Mouse (Mus musculus): ENCODE data around the gene Scrg1. TPM values are rescaled to one million over a fixed set of nuclear protein-coding genes. Genes with fewer than 3 reads are reported as not detected.

The Scrg1 gene
- polyA plus RNA-seq, 1 experiment, result not detected

DNA sequence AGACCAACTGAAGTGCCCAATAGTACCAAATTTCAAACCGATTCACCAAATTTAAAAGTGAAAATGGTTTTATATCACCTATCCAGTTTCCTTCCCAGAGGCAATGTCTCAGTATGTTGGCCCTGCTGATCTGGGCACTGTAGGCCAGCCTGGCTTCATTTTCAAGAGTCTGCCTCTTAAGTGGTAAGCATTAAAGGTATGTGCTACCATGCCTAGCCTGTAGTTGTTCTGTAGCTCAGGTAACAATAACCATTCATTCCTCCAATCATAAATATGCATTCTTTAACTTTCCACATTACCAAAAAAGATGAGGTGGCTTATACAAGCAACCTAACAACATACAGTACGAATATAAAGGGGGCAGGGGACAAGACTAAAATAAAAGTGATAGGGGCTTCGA, 62.0 kb downstream of the Scrg1 start:
- peaks cover 13% of the 10 kb centered on the region for H3K4me1 ChIP-seq
- H3K4me3 ChIP-seq (replicated peaks), result no peak overlapping the region
- peaks cover 81% of the 10 kb centered on the region for H3K36me3 ChIP-seq (replicated peaks; ENCODE audit: low read length)
- H3K9me3 ChIP-seq, result no peaks in the 10 kb centered on the region
- TF ChIP-seq FLI1 (IDR thresholded peaks at IDR 0.05; ENCODE audit: low read length) (no peak), GATA1 (IDR thresholded peaks at IDR 0.05; ENCODE audit: borderline replicate concordance, low read length) (no peak)
- H3K27me3 ChIP-seq (replicated peaks), result no peaks in the 10 kb centered on the region

DNA sequence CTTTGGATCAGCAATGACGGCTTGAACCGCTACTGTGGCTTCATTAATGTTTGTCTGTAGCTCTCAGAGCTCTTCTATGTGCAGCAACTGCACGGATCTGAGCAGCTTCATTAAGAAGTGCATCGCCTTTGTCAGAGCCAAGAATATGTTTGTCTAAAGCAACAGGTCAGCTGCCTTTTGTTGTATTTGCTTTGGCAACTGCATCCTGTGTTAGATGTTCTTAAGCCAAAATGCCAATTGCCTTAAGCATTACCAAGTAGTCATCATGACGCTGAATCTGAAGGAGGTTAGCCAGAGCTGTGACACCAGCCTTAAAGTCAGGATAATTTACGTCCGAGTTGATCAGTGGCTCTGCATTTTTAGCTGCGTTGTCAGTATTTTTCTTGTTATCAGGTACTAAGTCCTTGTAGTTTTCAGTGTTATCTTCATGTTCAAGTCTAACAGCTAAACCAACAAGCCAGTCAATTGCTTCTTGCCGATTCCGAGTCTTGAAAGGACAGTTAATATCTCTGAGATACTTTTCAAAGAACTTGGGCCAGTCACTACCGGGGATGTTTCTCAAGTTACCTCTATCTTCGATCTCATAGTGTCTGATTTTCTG, 64.6 kb downstream of the Scrg1 start:
- peaks cover 4% of the 10 kb centered on the region; the same call in 1 of the 2 replicates for H3K4me1 ChIP-seq
- H3K36me3 ChIP-seq (replicated peaks; ENCODE audit: low read length), result peaks cover 71% of the 10 kb centered on the region
- H3K4me3 ChIP-seq (replicated peaks), result no peak overlapping the region
- H3K9me3 ChIP-seq, result no peaks in the 10 kb centered on the region
- TF ChIP-seq GATA1 (IDR thresholded peaks at IDR 0.05; ENCODE audit: borderline replicate concordance, low read length) (no peak), FLI1 (IDR thresholded peaks at IDR 0.05; ENCODE audit: low read length) (no peak)
- no peaks in the 10 kb centered on the region for H3K27me3 ChIP-seq (replicated peaks)

Other genes with a start within 250 kb of the Scrg1 start
- 0.03 TPM in 1 of 2 replicates, not detected in the other for gene Hand2, start 134.9 kb upstream of the Scrg1 start, polyA plus RNA-seq (2012; ENCODE audit: insufficient read depth, low replicate concordance)
- 20.8 and 44.3 TPM in 2 replicates for gene Sap30, start 31.9 kb downstream of the Scrg1 start, polyA plus RNA-seq (2012; ENCODE audit: insufficient read depth, low replicate concordance)
- 9.4 and 95.5 TPM in 2 replicates for gene Hmgb2, start 56.0 kb downstream of the Scrg1 start, polyA plus RNA-seq (2012; ENCODE audit: insufficient read depth, low replicate concordance)
- gene Galnt7, start 197.1 kb downstream of the Scrg1 start, polyA plus RNA-seq (2012; ENCODE audit: insufficient read depth, low replicate concordance), result 0.96 and 2.2 TPM in 2 replicates